Mouse (Mus musculus) G1E (cell line): ENCODE measurements around the gene Wdr66.

ENCODE experiments used
- CTCF ChIP-seq: IDR thresholded peaks from 2 replicates; pipeline ENCODE4 v1.5.1; 2012; ENCODE audit warnings: low read depth, low read length, inconsistent platforms, mixed read lengths
- POLR2AphosphoS5 ChIP-seq: IDR thresholded peaks from 2 replicates; pipeline ENCODE4 v1.6.1; 2012; ENCODE audit warnings: low read depth, low read length, inconsistent platforms; ENCODE audit not compliant: insufficient replicate concordance
- TAL1 ChIP-seq: conservative IDR thresholded peaks from 2 replicates; pipeline ENCODE4 v1.6.1; 2012; ENCODE audit warnings: low read depth, low read length, inconsistent platforms, mixed read lengths

DNA sequence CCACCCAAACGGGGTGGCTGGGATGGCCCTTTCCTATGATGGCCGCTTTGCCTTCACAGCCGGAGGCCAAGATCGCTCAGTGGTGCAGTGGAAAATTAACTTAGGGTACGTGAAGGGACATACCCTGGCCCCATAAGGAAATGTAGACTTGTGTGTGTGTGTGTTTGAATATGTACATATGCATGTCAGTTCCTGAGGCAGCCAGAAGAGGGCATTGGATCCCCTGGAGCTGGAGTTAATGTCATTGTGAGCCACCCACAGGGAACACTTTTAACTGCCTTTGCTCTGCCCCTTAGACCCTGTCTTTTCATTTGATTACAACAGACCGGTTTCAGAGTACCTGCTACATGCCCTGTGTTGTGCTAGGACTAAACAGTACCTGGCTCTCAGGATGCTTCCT, 46.6 kb downstream of the Wdr66 start:
- TF ChIP-seq CTCF (0 out of 2 replicates have a peak, but pooled peaks have one; percentile 27), POLR2AphosphoS5 (no peak), TAL1 (no peak)
